Mouse (Mus musculus) cortical plate, adult 2 months (tissue): ENCODE data around the gene Cd6. TPM values are rescaled to one million over a fixed set of nuclear protein-coding genes. Genes with fewer than 3 reads are reported as not detected.

ENCODE experiments used
- H3K27ac ChIP-seq: fragments of 200-500 bp; 2 replicates; pipeline ENCODE4 v1.5.1; 2012; ENCODE audit warnings: low read length, control low read depth, inconsistent platforms; ENCODE audit not compliant: insufficient read depth
- H3K4me1 ChIP-seq: fragments of 200-500 bp; 2 replicates; pipeline ENCODE4 v1.6.1; 2011; ENCODE audit warnings: low read length; ENCODE audit not compliant: control insufficient read depth, insufficient read depth
- H3K4me3 ChIP-seq: fragments of 200-500 bp; 2 replicates; pipeline ENCODE4 v1.5.1; 2011; ENCODE audit warnings: mild to moderate bottlenecking, low read length, control low read depth; ENCODE audit not compliant: insufficient read depth
- CTCF ChIP-seq: fragments of 200-500 bp; IDR thresholded peaks from 2 replicates; pipeline ENCODE4 v1.5.1; 2011; ENCODE audit warnings: mild to moderate bottlenecking, control low read depth, low read length; ENCODE audit not compliant: insufficient read depth; ENCODE audit errors: extremely low read depth
- POLR2A ChIP-seq: fragments of 200-500 bp; IDR thresholded peaks from 2 replicates; pipeline ENCODE4 v1.6.1; 2011; ENCODE audit warnings: mild to moderate bottlenecking, low read length, control low read depth; ENCODE audit not compliant: insufficient read depth; ENCODE audit errors: extremely low read depth
- polyA plus RNA-seq: library from polyadenylated mRNA; depleted of rRNA; stranded (reverse); fragments of >200 nt; gene quantifications from 2 replicates; pipeline ENCODE4 v1.2.3, GENCODE M21; 2012

Cd6 gene
- polyA plus RNA-seq, 1 experiment = 6.0 TPM

- no peak for TF ChIP-seq POLR2A
- TF ChIP-seq CTCF = no peak
- Histone ChIP-seq H3K4me3 (no peak overlapping the region), H3K27ac (peak overlapping the region; percentile 38; the same call in 1 of the 2 replicates), H3K4me1 (peaks cover 10% of the 10 kb centered on the region)
Measured at GRCm38 (mm10) chr19:10805661-10806285, 24.1 kb downstream of the Cd6 start.

DNA sequence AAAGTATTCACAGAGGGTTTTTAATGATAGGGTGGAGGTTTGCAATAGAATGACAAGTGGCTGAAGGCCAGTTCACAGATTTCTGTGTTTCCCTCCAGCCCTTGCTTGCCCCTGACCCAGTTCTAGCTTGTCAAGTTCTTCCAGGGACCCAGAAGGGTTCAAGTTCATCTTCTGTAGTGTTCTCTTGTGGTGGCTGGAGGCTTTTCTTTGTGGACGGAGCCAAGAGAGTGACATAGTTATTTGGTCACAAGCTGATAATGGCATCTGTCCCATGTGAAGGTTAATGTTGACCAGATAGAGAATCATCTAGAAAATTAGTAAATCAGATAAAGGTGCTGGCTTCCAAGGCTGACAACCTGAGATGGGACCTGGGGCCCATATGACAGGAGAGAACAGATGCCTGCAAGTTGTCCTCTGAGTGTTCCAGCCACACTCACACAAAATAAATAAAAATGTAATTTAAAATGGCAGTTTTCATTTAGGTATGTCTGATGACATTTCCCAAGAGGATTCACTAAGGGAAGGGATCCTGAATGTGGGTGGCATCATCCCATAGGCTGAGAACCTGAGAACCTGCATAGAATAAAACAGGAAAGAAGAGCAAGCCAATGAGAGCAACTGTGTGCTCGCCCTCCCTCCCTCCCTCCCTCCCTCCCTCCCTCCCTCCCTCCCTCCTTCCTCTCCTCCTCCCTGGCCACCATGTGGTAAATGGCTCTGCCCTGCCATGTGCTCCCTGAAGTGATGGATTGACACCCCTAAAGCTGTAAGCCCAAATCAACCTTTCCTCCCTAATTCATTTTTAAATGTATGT lies 24.8 kb downstream of the Cd6 start:
- peaks cover 8% of the 10 kb centered on the region for H3K4me1 ChIP-seq
- TF ChIP-seq CTCF (no peak), POLR2A (no peak)
- H3K27ac ChIP-seq = peak overlapping the region; percentile 38; the same call in 1 of the 2 replicates
- no peak overlapping the region for H3K4me3 ChIP-seq

GRCm38 (mm10) chr19:10803751-10804150 lies 26.1 kb downstream of the Cd6 start:
- no peak overlapping the region for H3K27ac ChIP-seq
- H3K4me1 ChIP-seq = peaks cover 8% of the 10 kb centered on the region

GRCm38 (mm10) chr19:10801906-10802305 lies 28.0 kb downstream of the Cd6 start:
- H3K27ac ChIP-seq = no peak overlapping the region
- TF ChIP-seq CTCF (no peak), POLR2A (no peak)

More at GRCm38 (mm10) chr19:10803751-10804150, 26.1 kb downstream of the Cd6 start:
- no peak for TF ChIP-seq POLR2A
- no peak for TF ChIP-seq CTCF
- H3K4me3 ChIP-seq = no peak overlapping the region

GRCm38 (mm10) chr19:10801070-10801469 lies 28.8 kb downstream of the Cd6 start:
- Histone ChIP-seq H3K27ac (peak overlapping the region; percentile 86), H3K4me1 (peaks cover 7% of the 10 kb centered on the region), H3K4me3 (no peak overlapping the region)
- TF ChIP-seq CTCF = no peak
- TF ChIP-seq POLR2A = peak; percentile 29; the same call in 1 of the 2 replicates

More at GRCm38 (mm10) chr19:10801906-10802305, 28.0 kb downstream of the Cd6 start:
- no peak overlapping the region for H3K4me3 ChIP-seq
- H3K4me1 ChIP-seq = peaks cover 7% of the 10 kb centered on the region

DNA sequence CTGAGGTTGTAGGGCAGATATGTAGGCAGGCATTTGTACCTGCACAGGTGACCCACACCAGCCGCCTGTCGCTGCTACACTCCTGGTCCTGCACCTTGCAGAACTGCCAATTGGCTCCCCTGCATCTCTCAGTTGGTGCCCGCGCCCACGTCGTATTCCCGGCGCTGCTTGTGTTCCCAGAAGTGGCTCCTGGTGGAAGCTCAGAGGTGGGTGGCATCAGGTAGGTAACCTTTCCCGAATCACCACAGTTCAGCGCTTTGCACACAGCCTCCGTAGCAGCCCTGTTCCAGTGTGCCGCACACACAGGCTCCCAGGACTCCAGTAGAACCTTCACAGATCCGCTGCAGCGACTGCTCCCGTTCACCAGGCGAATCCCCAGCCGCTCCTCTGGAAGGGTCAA lies 30.7 kb downstream of the Cd6 start:
- H3K27ac ChIP-seq = peak overlapping the region; percentile 63
- H3K4me3 ChIP-seq = no peak overlapping the region
- H3K4me1 ChIP-seq = peaks cover 10% of the 10 kb centered on the region
- TF ChIP-seq POLR2A (no peak), CTCF (no peak)

GRCm38 (mm10) chr19:10798576-10798975 lies 31.3 kb downstream of the Cd6 start:
- H3K27ac ChIP-seq = no peak overlapping the region
- TF ChIP-seq CTCF (no peak), POLR2A (no peak)

DNA sequence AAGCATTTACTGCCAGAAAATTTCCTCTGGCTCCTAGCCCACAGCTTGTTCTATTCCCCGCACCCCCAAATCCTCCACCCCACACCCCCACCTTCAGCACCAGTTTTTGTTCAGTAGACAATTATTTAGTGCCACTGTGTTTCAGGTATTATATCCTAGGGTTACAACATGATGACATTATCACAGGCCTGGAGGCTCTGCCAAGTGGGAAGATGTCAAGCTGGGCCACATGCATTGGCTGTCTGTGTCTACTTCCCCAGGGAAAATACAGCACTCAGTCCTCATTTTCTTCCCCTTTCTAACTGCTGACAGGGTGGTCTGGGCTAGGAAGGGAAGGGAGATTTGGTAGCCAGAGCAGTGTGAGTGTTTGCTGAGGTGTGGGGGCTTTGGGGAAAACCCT lies 34.9 kb downstream of the Cd6 start:
- no peak overlapping the region for H3K4me3 ChIP-seq
- H3K4me1 ChIP-seq = peaks cover 3% of the 10 kb centered on the region
- TF ChIP-seq POLR2A = no peak
- no peak for TF ChIP-seq CTCF
- H3K27ac ChIP-seq = no peak overlapping the region

More at GRCm38 (mm10) chr19:10798576-10798975, 31.3 kb downstream of the Cd6 start:
- Histone ChIP-seq H3K4me1 (peaks cover 10% of the 10 kb centered on the region), H3K4me3 (no peak overlapping the region)

GRCm38 (mm10) chr19:10793044-10793443 lies 36.8 kb downstream of the Cd6 start:
- TF ChIP-seq POLR2A (no peak), CTCF (no peak)
- H3K4me3 ChIP-seq = no peak overlapping the region
- H3K4me1 ChIP-seq = peaks cover 3% of the 10 kb centered on the region
- no peak overlapping the region for H3K27ac ChIP-seq
